Comparison of ENCODE assay signal across 9 mouse cellular contexts in the genomic region with DNA sequence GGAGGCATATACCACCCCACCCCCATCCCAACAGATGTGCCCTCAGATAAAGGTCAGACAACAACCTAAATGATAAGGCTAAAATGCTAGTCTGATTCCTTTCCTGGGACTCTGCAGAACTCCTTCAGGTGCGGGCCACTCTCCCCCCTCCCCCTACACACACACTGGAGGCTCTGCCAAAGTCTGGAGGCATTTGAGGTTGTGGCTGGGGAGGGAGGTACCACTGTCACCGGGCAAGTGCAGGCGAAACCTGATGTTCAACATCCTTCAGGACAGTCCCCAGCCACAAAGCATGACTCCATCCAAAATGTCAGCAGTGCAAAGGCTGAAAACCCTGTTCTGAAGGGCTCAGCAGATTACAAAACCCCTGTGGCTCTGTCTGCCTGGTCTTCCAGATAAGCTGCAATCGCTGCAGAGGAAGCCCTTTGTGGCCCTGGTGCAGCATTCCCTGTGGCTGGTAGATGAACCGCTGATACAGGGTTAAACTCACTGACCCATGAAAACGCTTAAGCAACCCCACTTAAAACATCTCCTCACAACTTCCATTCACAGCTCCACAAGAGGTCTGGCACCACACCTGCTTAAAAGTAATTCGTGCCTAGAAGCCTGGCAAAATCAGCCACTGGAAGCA.
DNase-seq lines count a peak whose midpoint lies in the region; ATAC-seq lines count a peak whose summit lies in the region.
"Had no signal": no experiment of that assay in that cellular context is flagged by ENCODE, and none has a peak within 500 bp of the region (broad histone marks: within the 10 kb centered on the region; RNA-seq: fewer than 3 reads in every experiment).

No protein-coding gene starts in this region.

- H3K27me3 ChIP-seq in liver, embryonic 15.5 days: 0 out of 2 replicates have a peak, but pooled peaks cover 5% of the 10 kb centered on the region
- no peaks in the 10 kb centered on the region for H3K27me3 ChIP-seq in neural tube, embryonic 15.5 days (replicated peaks)

- DNase-seq in heart, adult 11 months: peak; percentile 94
- no peak for DNase-seq in heart, adult 9 months (ENCODE audit: low spot score in 2 of 2)
- DNase-seq in embryo, embryonic 10.5 days (ENCODE audit: low spot score): peak; percentile 65
- DNase-seq in spleen, adult 18-20 months: no peak
- DNase-seq in adrenal gland, adult (ENCODE audit: inconsistent age in 2 of 2, low spot score in 1 of 2): no peak

- no peak overlapping the region for H3K27ac ChIP-seq in liver, embryonic 15.5 days (replicated peaks)
- no peak overlapping the region for H3K27ac ChIP-seq in neural tube, embryonic 15.5 days (replicated peaks)

- peaks cover 40% of the 10 kb centered on the region for H3K4me1 ChIP-seq in liver, embryonic 15.5 days (replicated peaks)
- H3K4me1 ChIP-seq in neural tube, embryonic 15.5 days: peaks cover 44% of the 10 kb centered on the region

- ATAC-seq in inflammation-experienced regulatory T-cells, adult 6 months: peak; percentile 3
- peak; percentile 34; the same call in 1 of the 2 replicates for ATAC-seq in liver, embryonic 15.5 days (ENCODE audit: insufficient read depth)
- no peak for ATAC-seq in neural tube, embryonic 15.5 days (ENCODE audit: low FRiP score)

- no peaks in the 10 kb centered on the region for H3K36me3 ChIP-seq in liver, embryonic 15.5 days (replicated peaks)
- no peaks in the 10 kb centered on the region for H3K36me3 ChIP-seq in neural tube, embryonic 15.5 days

- H3K9ac ChIP-seq in liver, embryonic 15.5 days: no peak overlapping the region
- H3K9ac ChIP-seq in neural tube, embryonic 15.5 days (replicated peaks): 0 out of 2 replicates have a peak overlapping the region, but pooled peaks have one; percentile 20

- no peak overlapping the region for H3K4me3 ChIP-seq in liver, embryonic 15.5 days (replicated peaks)
- peak overlapping the region; percentile 38 for H3K4me3 ChIP-seq in neural tube, embryonic 15.5 days (replicated peaks)
- H3K4me3 ChIP-seq: megakaryocyte, embryonic 14.5 days had no signal

- no peaks in the 10 kb centered on the region for H3K9me3 ChIP-seq in liver, embryonic 15.5 days (replicated peaks)
- H3K9me3 ChIP-seq in neural tube, embryonic 15.5 days (replicated peaks): no peaks in the 10 kb centered on the region
- H3K9me3 ChIP-seq: megakaryocyte, embryonic 14.5 days had no signal

- no peak overlapping the region for H3K4me2 ChIP-seq in liver, embryonic 15.5 days
- peak overlapping the region; percentile 57 for H3K4me2 ChIP-seq in neural tube, embryonic 15.5 days

- WGBS in liver, embryonic 15.5 days (ENCODE audit: insufficient replicate concordance): 3% methylated on average over 7 of the region's 7 CpGs
- 18% methylated on average over 7 of the region's 7 CpGs for WGBS in neural tube, embryonic 15.5 days

Comparison
In these comparisons a context has a peak if more than half of its experiments do, and no peak if none do; other contexts are left out.
1. DNase-seq: peak in heart, adult 11 months (single experiment) and embryo, embryonic 10.5 days (single experiment); none in heart, adult 9 months (0 of 2), spleen, adult 18-20 months (0 of 2) and adrenal gland, adult (0 of 2).